Mouse (Mus musculus) CD4-positive, CD25-positive, alpha-beta regulatory T cell, adult 4 months (primary cell): ENCODE measurements around the gene Catsperg1. TPM values are rescaled to one million over a fixed set of nuclear protein-coding genes. Genes with fewer than 3 reads are reported as not detected.

Source experiments
- polyA plus RNA-seq, 2 experiments: library from polyadenylated mRNA; unstranded; fragments of 100-300 nt; shearing (Covaris generic); gene quantifications; one replicate each; pipeline ENCODE4 v1.2.1; 2017

Gene Catsperg1
- polyA plus RNA-seq, 2 experiments from 2014 or later = 0.44 to 0.56 TPM

Other genes with a start within 250 kb of the Catsperg1 start
- 100 to 1,000 TPM; 656 to 763 TPM for gene Eif3k, start 232.2 kb downstream of the Catsperg1 start, polyA plus RNA-seq
- gene Map4k1, start 232.0 kb downstream of the Catsperg1 start, polyA plus RNA-seq = 100 to 1,000 TPM in 1 of 2 experiments, 10 to 100 TPM in 1; 93.7 to 171 TPM
- under 1 TPM in 1 of 2 experiments, not detected in 1; 0.05 TPM for gene Ryr1, start 88.9 kb downstream of the Catsperg1 start, polyA plus RNA-seq
- 1 to 10 TPM; 1.1 to 3.2 TPM for gene Rasgrp4, start 79.2 kb downstream of the Catsperg1 start, polyA plus RNA-seq
- 1 to 10 TPM; 8.3 to 9.4 TPM for gene Fam98c, start 57.8 kb downstream of the Catsperg1 start, polyA plus RNA-seq
- gene Ggn, start 43.8 kb downstream of the Catsperg1 start, polyA plus RNA-seq = not detected
- gene Spred3, start 43.6 kb downstream of the Catsperg1 start, polyA plus RNA-seq = under 1 TPM in 1 of 2 experiments, not detected in 1; 0.42 TPM
- gene Psmd8, start 33.3 kb downstream of the Catsperg1 start, polyA plus RNA-seq = 100 to 1,000 TPM; 163 to 175 TPM
- gene Kcnk6, start 18.5 kb upstream of the Catsperg1 start, polyA plus RNA-seq = 1 to 10 TPM; 2.5 to 5.3 TPM
- 10 to 100 TPM; 58.4 to 71.7 TPM for gene Yif1b, start 24.3 kb upstream of the Catsperg1 start, polyA plus RNA-seq
- gene 2200002D01Rik, start 34.4 kb upstream of the Catsperg1 start, polyA plus RNA-seq = 1 to 10 TPM; 1.0 to 1.6 TPM
- 10 to 100 TPM; 71.7 to 73.2 TPM for gene Spint2, start 67.9 kb upstream of the Catsperg1 start, polyA plus RNA-seq
- not detected for gene Ppp1r14a, start 75.3 kb upstream of the Catsperg1 start, polyA plus RNA-seq
- gene Dpf1, start 89.9 kb upstream of the Catsperg1 start, polyA plus RNA-seq = not detected